Mouse (Mus musculus): ENCODE data around the gene Fbxl12.

DNA sequence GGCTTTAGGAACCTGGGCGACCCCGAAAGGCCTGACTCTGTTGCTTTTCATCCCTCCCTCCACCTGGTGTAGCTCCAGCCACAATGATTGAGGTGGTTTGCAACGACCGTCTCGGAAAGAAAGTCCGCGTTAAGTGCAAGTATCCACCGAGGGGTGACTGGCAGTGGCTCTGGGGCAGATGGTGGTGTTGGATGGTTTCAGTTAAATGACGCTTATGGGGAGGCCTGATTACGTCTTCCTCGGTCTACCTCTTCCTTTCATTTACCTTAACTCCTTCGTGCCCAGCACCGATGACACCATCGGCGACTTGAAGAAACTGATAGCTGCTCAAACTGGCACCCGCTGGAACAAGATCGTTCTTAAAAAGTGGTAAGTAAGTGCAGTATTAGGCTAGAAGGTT, 554 bp upstream of the Fbxl12 start:
- no peak for TF ChIP-seq CTCF (IDR thresholded peaks at IDR 0.05; ENCODE audit: low read depth, low read length)
- no peak for TF ChIP-seq GATA1 (IDR thresholded peaks at IDR 0.05; ENCODE audit: borderline replicate concordance, low read length)
- no peak for TF ChIP-seq TAL1 (conservative IDR thresholded peaks at IDR 0.05; ENCODE audit: low read depth, low read length)
- TF ChIP-seq GATA2 (IDR thresholded peaks at IDR 0.05; ENCODE audit: borderline replicate concordance, low read depth, low read length) = no peak
- no peak for TF ChIP-seq POLR2AphosphoS5 (IDR thresholded peaks at IDR 0.05; ENCODE audit: insufficient replicate concordance, low read depth, low read length)
